Mouse (Mus musculus) midbrain, postnatal 0 days (tissue): ENCODE measurements around the gene Car3. TPM values are rescaled to one million over a fixed set of nuclear protein-coding genes. Genes with fewer than 3 reads are reported as not detected.

ENCODE experiments used
- ATAC-seq: fragments of 200-750 bp; cut with Nextera tagmentation; 2 replicates; pipeline ENCODE4 v1.8.0; 2017; ENCODE audit warnings: moderate number of reproducible peaks, mild to moderate bottlenecking, moderate TSS enrichment, moderate library complexity; ENCODE audit not compliant: low FRiP score
- DNase-seq: peaks from one replicate; pipeline ENCODE4 v3.0.0-alpha.2; 2015; ENCODE audit warnings: low spot score
- H3K27ac ChIP-seq: fragments of 300-500 bp; sonication (generic); 2 replicates; pipeline ENCODE4 v1.5.1; 2014; ENCODE audit warnings: low read depth, mild to moderate bottlenecking, low read length, mixed read lengths
- H3K27me3 ChIP-seq: fragments of 300-500 bp; sonication (generic); 2 replicates; pipeline ENCODE4 v1.6.1; 2014; ENCODE audit warnings: low read length, control low read depth, mixed read lengths; ENCODE audit not compliant: insufficient read depth
- H3K36me3 ChIP-seq: fragments of 300-500 bp; sonication (generic); 2 replicates; pipeline ENCODE4 v1.6.1; 2014; ENCODE audit warnings: low read length, control low read depth, mixed read lengths; ENCODE audit not compliant: insufficient read depth
- H3K4me1 ChIP-seq: fragments of 300-500 bp; sonication (generic); 2 replicates; pipeline ENCODE4 v1.6.1; 2014; ENCODE audit warnings: mild to moderate bottlenecking, control low read depth, antibody characterized with exemption, low read length, mixed read lengths; ENCODE audit not compliant: insufficient read depth
- H3K4me2 ChIP-seq: fragments of 300-500 bp; sonication (generic); 2 replicates; pipeline ENCODE4 v1.6.1; 2014; ENCODE audit warnings: low read depth, mild to moderate bottlenecking, low read length, mixed read lengths; ENCODE audit not compliant: poor library complexity, severe bottlenecking
- H3K4me3 ChIP-seq: fragments of 300-500 bp; sonication (generic); 2 replicates; pipeline ENCODE4 v1.5.1; 2014; ENCODE audit warnings: low read depth, mild to moderate bottlenecking, low read length, moderate library complexity
- H3K9ac ChIP-seq: fragments of 300-500 bp; sonication (generic); replicated peaks from 2 replicates; pipeline ENCODE4 v1.6.1; 2014; ENCODE audit warnings: mild to moderate bottlenecking, low read length, moderate library complexity, mixed read lengths; ENCODE audit not compliant: poor library complexity, severe bottlenecking
- H3K9me3 ChIP-seq: fragments of 300-500 bp; sonication (generic); 2 replicates; pipeline ENCODE4 v1.6.1; 2016; ENCODE audit warnings: low read length, control low read depth
- CTCF ChIP-seq: IDR thresholded peaks from 2 replicates; pipeline ENCODE4 v1.5.1; 2016; ENCODE audit warnings: antibody characterized with exemption, mild to moderate bottlenecking
- WGBS: fragments of 180-500 bp; shearing (Covaris S2); extraction: QIAGEN DNeasy Blood & Tissue Kit; methylation state at CpG from one replicate; pipeline ENCODE4 v1.1.7; 2014; 5-methylcytosine and 5-hydroxymethylcytosine counted together
- polyA plus RNA-seq: library from polyadenylated mRNA; unstranded; fragments of >200 nt; fragmentation: Nextera tagmentation; extraction: Ambion mirVana; gene quantifications from 2 replicates; pipeline ENCODE4 v1.2.1, GENCODE M21; 2015
- total RNA-seq: library from RNA; depleted of rRNA; stranded (reverse); fragments of >200 nt; gene quantifications from 2 replicates; pipeline ENCODE4 v1.2.3, GENCODE M21; 2014

The Car3 gene
- total and polyA plus RNA-seq, 2 experiments from 2014 or later = 0.99 to 2.5 TPM

- H3K36me3 ChIP-seq = no peaks in the 10 kb centered on the region
- no peak for TF ChIP-seq CTCF
- H3K9me3 ChIP-seq = no peaks in the 10 kb centered on the region
- no peak overlapping the region for H3K9ac ChIP-seq
- 40% methylated on average over 4 of the region's 4 CpGs for WGBS
- H3K27ac ChIP-seq = no peak overlapping the region
- H3K4me1 ChIP-seq = no peaks in the 10 kb centered on the region
- H3K27me3 ChIP-seq = no peaks in the 10 kb centered on the region
- ATAC-seq = no peak
- peak; percentile 27 for DNase-seq
- no peak overlapping the region for H3K4me2 ChIP-seq
- no peak overlapping the region for H3K4me3 ChIP-seq
Observed at GRCm38 (mm10) chr3:14889716-14890409, 26.6 kb downstream of the Car3 start.

- Histone ChIP-seq H3K4me3 (no peak overlapping the region), H3K4me1 (no peaks in the 10 kb centered on the region), H3K4me2 (no peak overlapping the region), H3K9me3 (no peaks in the 10 kb centered on the region), H3K27ac (no peak overlapping the region), H3K9ac (no peak overlapping the region), H3K36me3 (no peaks in the 10 kb centered on the region), H3K27me3 (no peaks in the 10 kb centered on the region)
- no peak for ATAC-seq
- TF ChIP-seq CTCF = no peak
- 83% methylated on average over 3 of the region's 3 CpGs for WGBS
- no peak for DNase-seq
Observed at GRCm38 (mm10) chr3:14892991-14893390, 29.7 kb downstream of the Car3 start.

DNA sequence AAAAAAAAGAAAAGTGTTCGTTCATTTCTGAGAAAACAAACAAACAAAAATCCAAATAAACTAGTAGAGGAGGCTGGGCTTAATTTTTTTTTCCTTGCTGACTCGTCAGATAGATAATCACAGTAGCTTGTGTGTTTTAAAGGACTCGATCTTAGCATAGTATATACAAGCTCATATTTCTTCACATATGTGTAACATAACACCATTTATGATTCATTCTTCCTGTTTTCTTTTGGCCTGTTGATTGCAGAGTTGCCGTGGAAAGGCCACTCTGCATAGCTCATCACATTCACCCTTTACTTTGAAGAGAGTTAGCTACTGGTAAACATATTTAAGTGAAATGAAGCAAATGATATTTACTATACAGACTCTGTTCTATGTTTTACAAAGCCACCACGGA, 30.4 kb downstream of the Car3 start:
- Histone ChIP-seq H3K27me3 (no peaks in the 10 kb centered on the region), H3K4me2 (no peak overlapping the region), H3K4me1 (no peaks in the 10 kb centered on the region), H3K27ac (no peak overlapping the region), H3K9me3 (no peaks in the 10 kb centered on the region), H3K4me3 (no peak overlapping the region), H3K9ac (no peak overlapping the region), H3K36me3 (no peaks in the 10 kb centered on the region)
- ATAC-seq (no peak), DNase-seq (no peak)
- WGBS = 87% methylated on average over 5 of the region's 5 CpGs
- no peak for TF ChIP-seq CTCF

GRCm38 (mm10) chr3:14895333-14895732, 32.0 kb downstream of the Car3 start:
- WGBS = 96% methylated on average over 3 of the region's 3 CpGs
- no peak for TF ChIP-seq CTCF
- H3K4me2 ChIP-seq = no peak overlapping the region
- no peaks in the 10 kb centered on the region for H3K4me1 ChIP-seq
- H3K9me3 ChIP-seq = no peaks in the 10 kb centered on the region
- DNase-seq (no peak), ATAC-seq (no peak)
- no peak overlapping the region for H3K27ac ChIP-seq
- H3K9ac ChIP-seq = no peak overlapping the region
- H3K27me3 ChIP-seq = no peaks in the 10 kb centered on the region
- no peak overlapping the region for H3K4me3 ChIP-seq
- no peaks in the 10 kb centered on the region; the same call in 1 of the 2 replicates for H3K36me3 ChIP-seq

DNA sequence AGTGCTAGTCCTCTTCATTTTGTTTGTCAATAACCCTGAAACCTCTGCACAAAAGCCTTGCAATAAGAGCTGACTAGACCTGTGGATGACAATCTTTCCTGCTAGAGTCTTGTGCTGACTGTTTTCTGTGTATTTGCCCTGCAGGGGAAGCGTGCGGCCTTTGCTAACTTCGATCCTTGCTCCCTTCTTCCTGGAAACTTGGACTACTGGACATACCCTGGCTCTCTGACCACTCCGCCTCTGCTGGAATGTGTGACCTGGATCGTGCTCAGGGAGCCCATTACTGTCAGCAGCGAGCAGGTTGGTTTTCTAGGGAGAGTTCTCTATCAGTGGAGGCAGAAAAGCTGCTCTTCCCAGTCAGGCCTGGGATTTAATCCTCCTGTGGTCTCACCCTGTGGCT, 34.5 kb downstream of the Car3 start:
- DNase-seq (no peak), ATAC-seq (no peak)
- Histone ChIP-seq H3K27me3 (no peaks in the 10 kb centered on the region), H3K27ac (no peak overlapping the region), H3K4me3 (no peak overlapping the region), H3K9me3 (no peaks in the 10 kb centered on the region), H3K4me2 (no peak overlapping the region), H3K36me3 (no peaks in the 10 kb centered on the region; the same call in 1 of the 2 replicates), H3K9ac (no peak overlapping the region), H3K4me1 (no peaks in the 10 kb centered on the region)
- no peak for TF ChIP-seq CTCF
- WGBS = 51% methylated on average over 6 of the region's 6 CpGs

- H3K4me2 ChIP-seq = no peak overlapping the region
- 90% methylated on average over 3 of the region's 3 CpGs for WGBS
Observed at GRCm38 (mm10) chr3:14903380-14903779, 40.1 kb downstream of the Car3 start.

More at GRCm38 (mm10) chr3:14903380-14903779, 40.1 kb downstream of the Car3 start:
- Histone ChIP-seq H3K9me3 (no peaks in the 10 kb centered on the region), H3K27me3 (no peaks in the 10 kb centered on the region), H3K4me3 (no peak overlapping the region), H3K27ac (no peak overlapping the region), H3K4me1 (no peaks in the 10 kb centered on the region), H3K9ac (no peak overlapping the region), H3K36me3 (no peaks in the 10 kb centered on the region; the same call in 1 of the 2 replicates)
- DNase-seq = no peak
- TF ChIP-seq CTCF = no peak
- no peak for ATAC-seq
